Mouse (Mus musculus) retina, adult 2 months (tissue): Measurements from ENCODE around the gene Olfr1080.
"Not testable (repeated sequence)": the region's sequence is repeated elsewhere in the genome, so short reads cannot be mapped to it uniquely, and the experiment has no call there.

Source experiments
- DNase-seq: peaks from one replicate; pipeline ENCODE4 v3.0.0-alpha.2; 2012; ENCODE audit warnings: low read depth, low spot score

Olfr1080 gene

DNA sequence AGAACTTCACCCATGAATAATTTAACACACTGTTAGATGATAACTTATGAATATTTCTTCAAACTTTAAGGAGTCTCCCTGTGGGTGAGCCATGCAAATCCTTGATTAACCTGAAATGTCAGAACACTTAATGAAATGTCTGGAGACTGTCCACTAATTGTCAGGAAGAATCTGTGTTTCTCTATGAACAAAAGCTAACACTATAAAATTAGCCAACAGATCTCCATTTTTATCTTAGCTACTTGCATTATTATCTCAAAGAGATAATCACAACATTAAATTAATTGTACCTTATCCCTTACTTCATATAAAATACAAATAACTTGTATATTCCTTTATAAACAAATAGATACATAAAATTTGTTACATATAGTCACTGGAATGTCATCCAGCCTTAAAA is at the start of gene Olfr1080:
Gene Olfr1080, minus strand, starts transcription at position 101 of the 400 bp plus-strand sequence.
- DNase-seq: not testable (repeated sequence)

DNA sequence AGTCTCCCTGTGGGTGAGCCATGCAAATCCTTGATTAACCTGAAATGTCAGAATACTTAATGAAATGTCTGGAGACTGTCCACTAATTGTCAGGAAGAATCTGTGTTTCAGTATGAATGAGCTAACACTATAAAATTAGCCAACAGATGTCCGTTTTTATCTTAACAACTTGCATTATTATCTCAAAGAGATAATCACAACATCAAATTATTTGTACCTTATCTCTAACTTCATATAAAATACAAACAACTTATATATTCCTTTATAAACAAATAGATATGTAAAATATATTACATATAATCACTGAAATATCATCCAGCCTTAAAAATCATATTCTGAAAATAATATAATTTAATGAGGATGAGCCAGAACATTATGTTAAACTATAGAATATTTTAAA is 40.8 kb upstream of the Olfr1080 start, which contains the start of gene Olfr1082:
Gene Olfr1082, minus strand, starts transcription at position 101 of the 400 bp plus-strand sequence.
- DNase-seq: not testable (repeated sequence)

DNA sequence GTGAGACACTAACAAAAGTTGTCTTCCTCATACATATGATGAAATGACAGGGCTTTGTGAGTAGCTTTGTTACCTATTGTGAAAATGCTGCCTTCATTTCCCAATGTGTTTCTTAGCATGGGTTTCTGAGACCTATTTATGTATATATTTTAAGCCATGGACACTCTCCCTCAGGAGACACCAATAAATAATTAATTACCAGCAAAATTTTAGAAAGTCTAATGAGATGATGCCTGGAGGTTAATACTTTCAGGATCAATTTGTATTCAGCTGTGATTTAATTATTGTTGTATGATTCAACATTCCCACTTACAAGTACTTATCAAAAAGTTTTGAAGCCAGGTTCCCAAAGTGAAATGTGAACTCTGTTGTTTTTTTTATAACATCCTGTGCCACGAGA is 15.7 kb downstream of the Olfr1080 start, which contains the start of gene Olfr1079:
Gene Olfr1079, minus strand, starts transcription at position 101 of the 400 bp plus-strand sequence.
- no peak for DNase-seq

DNA sequence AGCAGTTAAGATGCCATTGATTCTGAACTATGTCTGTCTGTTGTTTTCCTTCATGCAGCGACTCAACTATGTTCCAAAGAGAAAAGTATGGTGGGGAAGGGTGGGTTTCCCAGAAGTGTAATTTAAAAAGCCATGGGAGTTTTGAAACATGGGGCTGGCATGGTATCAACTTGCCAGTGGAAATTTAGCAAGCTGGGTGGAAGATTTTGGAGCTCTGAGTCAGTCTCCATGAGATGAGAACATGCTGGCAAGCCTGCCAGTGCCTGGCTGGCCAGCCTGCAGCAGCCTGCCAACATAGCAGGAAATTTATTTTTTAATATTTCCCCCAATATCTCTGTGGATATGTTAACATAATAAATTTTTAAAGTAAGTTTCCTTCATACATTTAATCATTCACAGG is 27.0 kb downstream of the Olfr1080 start:
- no peak for DNase-seq

DNA sequence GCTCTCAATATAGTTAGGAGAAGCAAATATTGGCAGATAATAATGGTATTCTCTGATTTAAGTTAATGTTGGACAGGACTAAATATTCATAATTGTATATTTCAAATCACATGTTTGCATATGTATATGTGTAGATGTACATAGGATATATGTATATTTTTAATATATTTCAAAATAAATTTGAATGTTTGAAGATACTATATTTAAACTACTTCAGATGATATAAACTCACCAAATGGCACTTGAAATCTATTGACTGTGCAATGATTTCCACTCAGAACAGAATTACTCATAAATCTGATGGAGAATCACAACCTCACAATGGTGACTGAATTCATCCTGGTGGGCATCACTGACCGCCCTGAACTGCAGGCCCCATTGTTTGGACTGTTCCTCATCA is 49.9 kb downstream of the Olfr1080 start, which contains the start of gene Olfr1076:
Gene Olfr1076, plus strand, starts transcription at position 301 of the 400 bp plus-strand sequence.
- no peak for DNase-seq
